Mouse (Mus musculus): ENCODE data around the gene Chst10. TPM values are rescaled to one million over a fixed set of nuclear protein-coding genes. Genes with fewer than 3 reads are reported as not detected.

Chst10 gene
- polyA plus RNA-seq, 1 experiment from 2014 or later, result 2.7 TPM

Other genes with a start within 250 kb of the Chst10 start
- gene Aff3, start 233.2 kb downstream of the Chst10 start, polyA plus RNA-seq (2015; fragmentation: Nextera tagmentation; extraction: Ambion mirVana), result 1.9 and 2.1 TPM in 2 replicates
- 0.52 TPM in 2 replicates for gene Lonrf2, start 61.5 kb downstream of the Chst10 start, polyA plus RNA-seq (2015; fragmentation: Nextera tagmentation; extraction: Ambion mirVana)
- gene Nms, start 41.0 kb upstream of the Chst10 start, polyA plus RNA-seq (2015; fragmentation: Nextera tagmentation; extraction: Ambion mirVana), result not detected in 2 replicates
- gene Pdcl3, start 87.4 kb upstream of the Chst10 start, polyA plus RNA-seq (2015; fragmentation: Nextera tagmentation; extraction: Ambion mirVana), result 126 and 144 TPM in 2 replicates